Mouse (Mus musculus): Measurements from ENCODE around the gene Mst1r. TPM values are rescaled to one million over a fixed set of nuclear protein-coding genes. Genes with fewer than 3 reads are reported as not detected.

Mst1r gene
- total RNA-seq, 4 experiments from 2014 or later = 1.3 to 3.7 (median 2.1) TPM

- DNase-seq (ENCODE audit: low spot score) = peak; percentile 93
Observed at GRCm38 (mm10) chr9:107950460-107951355, 44.0 kb downstream of the Mst1r start.

- no peak for DNase-seq (ENCODE audit: low spot score)
Observed at GRCm38 (mm10) chr9:107955613-107956289, 49.1 kb downstream of the Mst1r start.

- DNase-seq (ENCODE audit: low spot score) = no peak
Observed at GRCm38 (mm10) chr9:107957141-107957540, 50.5 kb downstream of the Mst1r start.

- DNase-seq (ENCODE audit: low spot score) = no peak
Observed at GRCm38 (mm10) chr9:107959896-107960295, 53.2 kb downstream of the Mst1r start.

- DNase-seq (ENCODE audit: low spot score) = no peak
Observed at GRCm38 (mm10) chr9:107960928-107961327, 54.3 kb downstream of the Mst1r start.

- DNase-seq (ENCODE audit: low spot score) = no peak
Observed at GRCm38 (mm10) chr9:107961351-107961762, 54.7 kb downstream of the Mst1r start.

- no peak for DNase-seq (ENCODE audit: low spot score)
Observed at GRCm38 (mm10) chr9:107961881-107962280, 55.2 kb downstream of the Mst1r start.

GRCm38 (mm10) chr9:107962916-107963315, 56.2 kb downstream of the Mst1r start:
- no peak for DNase-seq (ENCODE audit: low spot score)

- peak; percentile 74 for DNase-seq (ENCODE audit: low spot score)
Observed at GRCm38 (mm10) chr9:107963700-107964099, 57.0 kb downstream of the Mst1r start.

- no peak for DNase-seq (ENCODE audit: low spot score)
Observed at GRCm38 (mm10) chr9:107964681-107965080, 58.0 kb downstream of the Mst1r start.

GRCm38 (mm10) chr9:107966676-107967075, 60.0 kb downstream of the Mst1r start:
- DNase-seq (ENCODE audit: low spot score) = no peak

GRCm38 (mm10) chr9:107967437-107967836, 60.8 kb downstream of the Mst1r start:
- DNase-seq (ENCODE audit: low spot score) = no peak

- no peak for DNase-seq (ENCODE audit: low spot score)
Observed at GRCm38 (mm10) chr9:107968531-107968930, 61.9 kb downstream of the Mst1r start.

Other genes with a start within 250 kb of the Mst1r start
- 10 to 100 TPM; 62.8 to 91.0 (median 81.6) TPM for gene Slc38a3, start 237.3 kb upstream of the Mst1r start, total RNA-seq (2022)
- gene Gnat1, start 227.2 kb upstream of the Mst1r start, total RNA-seq (2022) = not detected
- gene Sema3f, start 196.4 kb upstream of the Mst1r start, total RNA-seq (2022) = 10 to 100 TPM; 11.9 to 16.5 (median 14.3) TPM
- gene Rbm5, start 135.9 kb upstream of the Mst1r start, total RNA-seq (2022) = 10 to 100 TPM; 34.0 to 45.4 (median 39.7) TPM
- 10 to 100 TPM; 24.8 to 31.0 (median 27.6) TPM for gene Rbm6, start 33.6 kb upstream of the Mst1r start, total RNA-seq (2022)
- 10 to 100 TPM; 10.8 to 12.2 (median 11.9) TPM for gene Mon1a, start 18.7 kb upstream of the Mst1r start, total RNA-seq (2022)
- gene Actl11, start 21.6 kb downstream of the Mst1r start, total RNA-seq (2022) = not detected
- gene Camkv, start 28.8 kb downstream of the Mst1r start, total RNA-seq (2022) = under 1 TPM in 2 of 4 experiments, not detected in 2; 0.16 to 0.66 TPM
- 1 to 10 TPM in 1 of 4 experiments, under 1 TPM in 3; 0.33 to 1.6 (median 0.80) TPM for gene Traip, start 43.3 kb downstream of the Mst1r start, total RNA-seq (2022)
- 10 to 100 TPM in 3 of 4 experiments, 1 to 10 TPM in 1; 8.8 to 20.8 (median 13.5) TPM for gene Uba7, start 68.6 kb downstream of the Mst1r start, total RNA-seq (2022)
- gene Gm20661, start 76.2 kb downstream of the Mst1r start, total RNA-seq (2022) = under 1 TPM in 1 of 4 experiments, not detected in 3; 0.25 TPM
- 1 to 10 TPM; 6.0 to 9.5 (median 9.0) TPM for gene Inka1, start 79.0 kb downstream of the Mst1r start, total RNA-seq (2022)
- under 1 TPM in 3 of 4 experiments, not detected in 1; 0.17 to 0.41 (median 0.19) TPM for gene Cdhr4, start 85.6 kb downstream of the Mst1r start, total RNA-seq (2022)
- not detected for gene Gm20662, start 89.5 kb downstream of the Mst1r start, total RNA-seq (2022)
- 10 to 100 TPM; 32.4 to 54.1 (median 41.1) TPM for gene Ip6k1, start 95.6 kb downstream of the Mst1r start, total RNA-seq (2022)
- 1 to 10 TPM; 7.3 to 9.6 (median 9.0) TPM for gene Gmppb, start 142.4 kb downstream of the Mst1r start, total RNA-seq (2022)
- gene Amigo3, start 146.3 kb downstream of the Mst1r start, total RNA-seq (2022) = 1 to 10 TPM; 1.3 to 3.1 (median 1.6) TPM
- under 1 TPM in 1 of 4 experiments, not detected in 3; 0.14 TPM for gene Mst1, start 173.6 kb downstream of the Mst1r start, total RNA-seq (2022)
- gene Rnf123, start 176.5 kb downstream of the Mst1r start, total RNA-seq (2022) = 100 to 1,000 TPM; 103 to 132 (median 110) TPM
- 10 to 100 TPM; 38.5 to 49.0 (median 44.9) TPM for gene Apeh, start 187.7 kb downstream of the Mst1r start, total RNA-seq (2022)